Comparison of ENCODE assay signal across 8 mouse cellular contexts in genomic region chr19:41496058-41496457, GRCm38 (mm10).
"Had no signal": no experiment of that assay in that cellular context is flagged by ENCODE, and none has a peak within 500 bp of the region (broad histone marks: within the 10 kb centered on the region; RNA-seq: fewer than 3 reads in every experiment).

No protein-coding gene starts in this region.

- H3K4me1 ChIP-seq: intestine, embryonic 15.5 days; limb, embryonic 15.5 days; midbrain, embryonic 12.5 days had no signal

- H3K4me2 ChIP-seq: intestine, embryonic 15.5 days; limb, embryonic 15.5 days; lung, embryonic 15.5 days; midbrain, embryonic 12.5 days had no signal

- H3K27me3 ChIP-seq: intestine, embryonic 15.5 days; limb, embryonic 15.5 days; lung, embryonic 15.5 days; midbrain, embryonic 12.5 days had no signal

- H3K4me3 ChIP-seq: intestine, embryonic 15.5 days; limb, embryonic 15.5 days; lung, embryonic 15.5 days; midbrain, embryonic 12.5 days had no signal

- H3K9me3 ChIP-seq: intestine, embryonic 15.5 days; limb, embryonic 15.5 days; lung, embryonic 15.5 days; midbrain, embryonic 12.5 days had no signal

- H3K9ac ChIP-seq: intestine, embryonic 15.5 days; limb, embryonic 15.5 days; lung, embryonic 15.5 days; midbrain, embryonic 12.5 days had no signal

- H3K27ac ChIP-seq: intestine, embryonic 15.5 days; limb, embryonic 15.5 days; lung, embryonic 15.5 days; midbrain, embryonic 12.5 days had no signal

- ATAC-seq: midbrain, embryonic 16.5 days had no signal

- DNase-seq: kidney, adult 18-20 months; kidney, postnatal 25 days; right cerebral cortex, postnatal 14 days had no signal

- H3K36me3 ChIP-seq: intestine, embryonic 15.5 days; limb, embryonic 15.5 days; lung, embryonic 15.5 days; midbrain, embryonic 12.5 days had no signal
